22 mouse cellular contexts compared by ENCODE assay signal in genomic region chr5:74355416-74356177, GRCm38 (mm10).
"Had no signal": no experiment of that assay in that cellular context is flagged by ENCODE, and none has a peak within 500 bp of the region (broad histone marks: within the 10 kb centered on the region; RNA-seq: fewer than 3 reads in every experiment).

No protein-coding gene starts in this region.

- H3K4me1 ChIP-seq: intestine, embryonic 15.5 days; limb, embryonic 15.5 days; liver, embryonic 12.5 days; liver, embryonic 15.5 days; megakaryocyte, embryonic 14.5 days; midbrain, embryonic 10.5 days; neural tube, embryonic 12.5 days; neural tube, embryonic 15.5 days had no signal

- H3K4me2 ChIP-seq: intestine, embryonic 15.5 days; kidney, embryonic 15.5 days; limb, embryonic 12.5 days; limb, embryonic 15.5 days; liver, embryonic 12.5 days; liver, embryonic 15.5 days; neural tube, embryonic 12.5 days; neural tube, embryonic 15.5 days had no signal

- H3K27me3 ChIP-seq: intestine, embryonic 15.5 days; kidney, embryonic 15.5 days; limb, embryonic 12.5 days; limb, embryonic 15.5 days; liver, embryonic 12.5 days; liver, embryonic 15.5 days; megakaryocyte, embryonic 14.5 days; neural tube, embryonic 12.5 days; neural tube, embryonic 15.5 days had no signal

- DNase-seq: kidney, adult 11 months; kidney, postnatal 4 days; left cerebral cortex, postnatal 4 days; lung, postnatal 14 days; midbrain, embryonic 14.5 days; right cerebral cortex, adult 18-20 months; right cerebral cortex, postnatal 14 days; right cerebral cortex, postnatal 4 days; thymus, adult 2 months; thymus, postnatal 14 days; thymus, postnatal 4 days had no signal

- ATAC-seq: intestine, embryonic 15.5 days; liver, embryonic 12.5 days had no signal

- H3K9me3 ChIP-seq: intestine, embryonic 15.5 days; kidney, embryonic 15.5 days; limb, embryonic 12.5 days; limb, embryonic 15.5 days; liver, embryonic 12.5 days; liver, embryonic 15.5 days; megakaryocyte, embryonic 14.5 days; midbrain, embryonic 10.5 days; neural tube, embryonic 12.5 days; neural tube, embryonic 15.5 days had no signal

- H3K4me3 ChIP-seq: intestine, embryonic 15.5 days; kidney, embryonic 15.5 days; limb, embryonic 12.5 days; limb, embryonic 15.5 days; liver, embryonic 12.5 days; liver, embryonic 15.5 days; megakaryocyte, embryonic 14.5 days; midbrain, embryonic 10.5 days; neural tube, embryonic 12.5 days; neural tube, embryonic 15.5 days had no signal

- H3K9ac ChIP-seq: intestine, embryonic 15.5 days; kidney, embryonic 15.5 days; limb, embryonic 12.5 days; limb, embryonic 15.5 days; liver, embryonic 12.5 days; liver, embryonic 15.5 days; neural tube, embryonic 12.5 days; neural tube, embryonic 15.5 days had no signal

- H3K27ac ChIP-seq: intestine, embryonic 15.5 days; limb, embryonic 12.5 days; limb, embryonic 15.5 days; liver, embryonic 12.5 days; liver, embryonic 15.5 days; midbrain, embryonic 10.5 days; neural tube, embryonic 12.5 days; neural tube, embryonic 15.5 days; stomach, postnatal 0 days had no signal

- H3K36me3 ChIP-seq: intestine, embryonic 15.5 days; kidney, embryonic 15.5 days; limb, embryonic 12.5 days; limb, embryonic 15.5 days; liver, embryonic 12.5 days; liver, embryonic 15.5 days; midbrain, embryonic 10.5 days; neural tube, embryonic 12.5 days; neural tube, embryonic 15.5 days had no signal
